Mouse (Mus musculus) stomach, embryonic 15.5 days (tissue): ENCODE data around the gene Erg. TPM values are rescaled to one million over a fixed set of nuclear protein-coding genes. Genes with fewer than 3 reads are reported as not detected.

Experiments used
- ATAC-seq: fragments of 200-750 bp; cut with Nextera tagmentation; 2 replicates; pipeline ENCODE4 v1.8.0; 2017; ENCODE audit warnings: low read depth, moderate number of reproducible peaks, moderate TSS enrichment; ENCODE audit not compliant: insufficient read depth, low FRiP score
- H3K27ac ChIP-seq: fragments of 300-500 bp; sonication (generic); 2 replicates; pipeline ENCODE4 v1.5.1; 2015; ENCODE audit warnings: mild to moderate bottlenecking, inconsistent platforms
- H3K27me3 ChIP-seq: fragments of 300-500 bp; sonication (generic); replicated peaks from 2 replicates; pipeline ENCODE4 v1.6.1; 2015; ENCODE audit warnings: inconsistent platforms
- H3K36me3 ChIP-seq: fragments of 300-500 bp; sonication (generic); 2 replicates; pipeline ENCODE4 v1.6.1; 2015; ENCODE audit warnings: inconsistent platforms
- H3K4me1 ChIP-seq: fragments of 300-500 bp; sonication (generic); 2 replicates; pipeline ENCODE4 v1.6.1; 2015; ENCODE audit warnings: inconsistent platforms
- H3K4me2 ChIP-seq: fragments of 300-500 bp; sonication (generic); 2 replicates; pipeline ENCODE4 v1.6.1; 2015; ENCODE audit warnings: mild to moderate bottlenecking, inconsistent platforms
- H3K4me3 ChIP-seq: fragments of 300-500 bp; sonication (generic); replicated peaks from 2 replicates; pipeline ENCODE4 v1.5.1; 2015; ENCODE audit warnings: inconsistent platforms
- H3K9ac ChIP-seq: fragments of 300-500 bp; sonication (generic); 2 replicates; pipeline ENCODE4 v1.6.1; 2015; ENCODE audit warnings: inconsistent platforms
- H3K9me3 ChIP-seq: fragments of 300-500 bp; sonication (generic); 2 replicates; pipeline ENCODE4 v1.6.1; 2016; ENCODE audit warnings: inconsistent platforms
- WGBS: fragments of 180-500 bp; shearing (Covaris S2); methylation state at CpG from one replicate; pipeline ENCODE4 v1.1.7; 2015; 5-methylcytosine and 5-hydroxymethylcytosine counted together
- polyA plus RNA-seq: library from polyadenylated mRNA; unstranded; fragments of >200 nt; fragmentation: Nextera tagmentation; extraction: Ambion mirVana; gene quantifications from 2 replicates; pipeline ENCODE4 v1.2.1, GENCODE M21; 2015

Gene Erg
- polyA plus RNA-seq, 1 experiment from 2014 or later, result 6.0 TPM

DNA sequence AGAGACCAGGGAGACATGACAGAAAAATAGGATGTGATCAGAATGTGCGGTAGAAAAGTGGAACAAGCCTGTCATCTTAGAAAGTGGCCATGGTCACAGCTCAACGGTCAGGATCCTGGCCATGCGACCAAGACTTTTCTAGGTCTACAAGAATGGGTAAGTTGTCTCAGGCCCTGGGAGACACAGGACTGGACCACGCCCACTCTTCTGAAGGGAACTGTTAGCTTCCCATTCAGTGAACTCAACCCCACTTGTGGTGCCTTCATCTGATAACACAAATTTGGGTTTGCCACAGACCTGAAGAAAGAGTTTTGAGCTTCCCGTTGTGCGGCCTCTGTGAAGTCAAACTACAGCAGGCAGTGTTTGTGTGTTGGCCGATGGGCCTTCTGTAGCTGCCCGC is 152.0 kb downstream of the Erg start:
- no peaks in the 10 kb centered on the region for H3K9me3 ChIP-seq
- H3K9ac ChIP-seq, result no peak overlapping the region
- H3K27ac ChIP-seq, result no peak overlapping the region
- H3K4me1 ChIP-seq, result 0 out of 2 replicates have a peak, but pooled peaks cover 2% of the 10 kb centered on the region
- no peaks in the 10 kb centered on the region for H3K36me3 ChIP-seq
- no peaks in the 10 kb centered on the region for H3K27me3 ChIP-seq
- WGBS, result 91% methylated on average over 8 of the region's 8 CpGs
- no peak for ATAC-seq
- H3K4me2 ChIP-seq, result no peak overlapping the region
- H3K4me3 ChIP-seq, result no peak overlapping the region

GRCm38 (mm10) chr16:95432540-95432971 is 153.8 kb downstream of the Erg start:
- no peaks in the 10 kb centered on the region for H3K9me3 ChIP-seq
- H3K4me2 ChIP-seq, result no peak overlapping the region
- no peaks in the 10 kb centered on the region for H3K27me3 ChIP-seq
- no peaks in the 10 kb centered on the region for H3K4me1 ChIP-seq
- no peaks in the 10 kb centered on the region for H3K36me3 ChIP-seq
- no peak overlapping the region for H3K27ac ChIP-seq
- H3K9ac ChIP-seq, result no peak overlapping the region
- ATAC-seq, result no peak
- no peak overlapping the region for H3K4me3 ChIP-seq
- 59% methylated on average over 2 of the region's 2 CpGs for WGBS

DNA sequence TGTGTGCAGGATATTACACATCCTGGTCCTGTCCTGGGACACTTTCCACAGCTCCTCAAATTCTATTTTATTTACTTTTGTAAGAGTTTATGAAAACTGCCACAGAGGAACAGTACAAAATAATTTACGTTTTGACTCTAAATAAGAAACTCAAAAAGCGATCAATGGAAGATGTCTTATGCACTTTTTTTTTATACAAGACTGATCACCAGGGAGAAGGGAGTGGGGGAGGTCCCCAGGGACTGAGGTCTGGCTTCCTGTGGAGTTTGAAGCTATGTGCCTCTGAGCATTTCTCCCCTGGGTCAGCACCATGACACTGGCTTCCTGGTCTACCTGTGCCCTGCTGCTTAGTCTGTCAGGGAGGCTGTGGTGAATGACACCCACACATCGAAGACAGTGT is 156.5 kb downstream of the Erg start:
- 79% methylated on average over 3 of the region's 3 CpGs for WGBS
- Histone ChIP-seq H3K4me1 (no peaks in the 10 kb centered on the region), H3K9me3 (no peaks in the 10 kb centered on the region), H3K27ac (no peak overlapping the region), H3K9ac (no peak overlapping the region), H3K4me3 (no peak overlapping the region), H3K36me3 (no peaks in the 10 kb centered on the region), H3K27me3 (no peaks in the 10 kb centered on the region), H3K4me2 (no peak overlapping the region)
- no peak for ATAC-seq

DNA sequence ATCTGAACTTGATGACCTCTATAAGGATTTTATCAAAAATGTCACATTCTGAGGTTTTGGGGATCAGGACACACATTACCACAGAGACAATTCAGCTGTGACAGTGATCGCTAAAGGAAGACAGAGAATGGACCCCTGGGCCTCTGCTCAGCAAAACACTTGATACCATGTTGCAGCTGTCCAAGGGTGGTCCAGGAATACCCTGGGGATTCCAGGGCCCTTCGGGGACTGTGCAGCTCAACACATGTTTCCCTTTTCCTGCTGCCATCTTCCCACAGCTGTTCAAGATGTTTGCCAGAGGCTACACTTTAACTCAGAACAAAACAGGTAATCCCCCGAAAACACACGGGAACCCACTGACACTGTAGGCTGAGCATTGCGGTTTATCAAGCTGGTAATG is 158.2 kb downstream of the Erg start:
- Histone ChIP-seq H3K4me2 (no peak overlapping the region), H3K4me3 (no peak overlapping the region), H3K36me3 (no peaks in the 10 kb centered on the region), H3K9ac (no peak overlapping the region), H3K27me3 (no peaks in the 10 kb centered on the region), H3K9me3 (no peaks in the 10 kb centered on the region), H3K4me1 (no peaks in the 10 kb centered on the region), H3K27ac (no peak overlapping the region)
- ATAC-seq, result no peak
- 78% methylated on average over 5 of the region's 5 CpGs for WGBS

GRCm38 (mm10) chr16:95427512-95427911 is 158.9 kb downstream of the Erg start:
- Histone ChIP-seq H3K4me2 (no peak overlapping the region), H3K36me3 (no peaks in the 10 kb centered on the region), H3K4me1 (no peaks in the 10 kb centered on the region), H3K27ac (no peak overlapping the region), H3K27me3 (no peaks in the 10 kb centered on the region), H3K9me3 (no peaks in the 10 kb centered on the region), H3K4me3 (no peak overlapping the region), H3K9ac (no peak overlapping the region)
- 79% methylated on average over 10 of the region's 10 CpGs for WGBS
- ATAC-seq, result no peak

DNA sequence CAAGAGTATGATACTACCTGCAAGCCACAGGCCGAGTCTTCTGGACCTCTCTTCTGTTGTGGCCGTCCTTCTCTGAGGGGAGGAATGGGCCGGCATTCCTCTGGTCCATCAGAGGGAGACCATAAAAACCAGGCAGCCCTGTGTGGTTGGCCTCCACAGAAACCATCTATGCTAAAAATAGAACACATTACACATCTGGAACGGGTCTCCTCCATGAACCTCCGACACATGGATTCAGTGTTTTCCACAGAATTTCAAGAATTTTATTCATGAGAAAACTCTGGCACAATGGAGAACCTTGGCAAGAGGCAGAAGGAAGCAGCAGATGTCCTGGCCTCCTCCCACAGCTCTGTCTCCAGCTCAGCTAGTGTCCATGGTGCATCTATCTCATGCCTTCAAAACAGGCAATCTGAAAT is 163.7 kb downstream of the Erg start:
- Histone ChIP-seq H3K27ac (no peak overlapping the region), H3K36me3 (no peaks in the 10 kb centered on the region), H3K9me3 (no peaks in the 10 kb centered on the region), H3K4me2 (no peak overlapping the region), H3K4me3 (no peak overlapping the region), H3K4me1 (no peaks in the 10 kb centered on the region), H3K9ac (no peak overlapping the region), H3K27me3 (no peaks in the 10 kb centered on the region)
- 40% methylated on average over 5 of the region's 5 CpGs for WGBS
- ATAC-seq, result no peak

- WGBS, result 74% methylated on average over 7 of the region's 7 CpGs
- Histone ChIP-seq H3K27me3 (no peaks in the 10 kb centered on the region), H3K36me3 (no peaks in the 10 kb centered on the region), H3K27ac (no peak overlapping the region), H3K9ac (no peak overlapping the region), H3K4me1 (no peaks in the 10 kb centered on the region), H3K9me3 (no peaks in the 10 kb centered on the region), H3K4me3 (no peak overlapping the region), H3K4me2 (no peak overlapping the region)
- ATAC-seq, result no peak
Observed at GRCm38 (mm10) chr16:95421235-95421886, 165.0 kb downstream of the Erg start.

- Histone ChIP-seq H3K27me3 (no peaks in the 10 kb centered on the region), H3K4me1 (no peaks in the 10 kb centered on the region), H3K36me3 (no peaks in the 10 kb centered on the region), H3K4me3 (no peak overlapping the region), H3K9ac (no peak overlapping the region), H3K9me3 (no peaks in the 10 kb centered on the region), H3K27ac (no peak overlapping the region), H3K4me2 (no peak overlapping the region)
- WGBS, result 90% methylated on average over 4 of the region's 4 CpGs
- no peak for ATAC-seq
Observed at GRCm38 (mm10) chr16:95415921-95416320, 170.5 kb downstream of the Erg start.

GRCm38 (mm10) chr16:95415372-95415771 is 171.0 kb downstream of the Erg start:
- Histone ChIP-seq H3K9ac (no peak overlapping the region), H3K9me3 (no peaks in the 10 kb centered on the region), H3K36me3 (no peaks in the 10 kb centered on the region), H3K4me3 (no peak overlapping the region), H3K27ac (no peak overlapping the region), H3K4me2 (no peak overlapping the region), H3K4me1 (no peaks in the 10 kb centered on the region), H3K27me3 (no peaks in the 10 kb centered on the region)
- WGBS, result 57% methylated on average over 9 of the region's 9 CpGs
- no peak for ATAC-seq

DNA sequence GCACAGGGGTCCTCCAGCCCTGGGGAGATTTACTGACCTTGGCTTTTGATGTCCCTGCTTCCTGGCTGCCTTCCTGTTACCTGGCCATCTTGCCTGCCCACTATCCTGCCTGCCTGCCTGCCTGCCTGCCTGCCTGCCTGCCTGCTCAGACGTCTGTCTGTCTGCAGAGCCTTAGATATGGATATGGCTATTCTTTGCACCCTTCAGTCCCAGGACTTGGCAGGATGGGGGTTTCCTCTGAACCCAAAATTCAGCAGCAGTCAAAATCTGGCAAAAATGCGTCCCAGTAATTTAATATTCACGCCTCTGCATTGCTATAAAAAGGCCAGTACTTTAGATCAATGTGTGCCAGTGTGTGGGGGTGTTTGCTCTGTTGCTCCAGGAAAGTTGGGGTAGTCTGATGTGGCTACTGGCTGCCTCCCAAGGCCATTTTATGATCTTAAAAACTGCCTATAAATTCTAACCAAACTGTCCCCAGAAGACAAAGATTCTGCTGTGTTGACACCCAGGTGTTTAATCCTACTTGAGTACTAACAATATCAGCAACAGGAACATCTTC is 172.9 kb downstream of the Erg start:
- Histone ChIP-seq H3K36me3 (no peaks in the 10 kb centered on the region), H3K9me3 (no peaks in the 10 kb centered on the region), H3K27ac (no peak overlapping the region), H3K4me3 (no peak overlapping the region), H3K4me2 (no peak overlapping the region), H3K9ac (no peak overlapping the region), H3K4me1 (no peaks in the 10 kb centered on the region), H3K27me3 (no peaks in the 10 kb centered on the region)
- no peak for ATAC-seq
- WGBS, result 73% methylated on average over 3 of the region's 3 CpGs

DNA sequence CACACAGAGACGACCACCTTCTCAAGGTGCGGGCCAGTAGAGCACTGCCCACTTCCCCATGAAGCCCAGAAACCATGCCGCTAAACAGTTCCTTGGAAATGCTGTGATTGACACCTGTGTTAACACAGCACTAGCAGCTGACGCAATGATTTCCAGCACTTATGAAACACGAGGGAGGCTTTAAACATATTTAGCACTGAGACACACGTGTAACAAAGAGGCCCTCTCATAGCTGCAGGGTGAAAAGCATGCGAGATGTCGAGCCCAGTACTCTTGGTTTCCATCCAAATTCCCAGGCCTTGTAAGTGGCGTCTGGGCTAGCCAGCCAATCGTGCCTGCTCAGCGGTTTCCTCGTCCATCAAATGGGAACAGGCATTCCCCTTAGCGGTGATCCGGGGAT is 178.3 kb downstream of the Erg start:
- Histone ChIP-seq H3K27me3 (no peaks in the 10 kb centered on the region), H3K4me2 (no peak overlapping the region), H3K4me1 (peaks cover 6% of the 10 kb centered on the region; the same call in 1 of the 2 replicates), H3K9me3 (no peaks in the 10 kb centered on the region), H3K9ac (no peak overlapping the region), H3K4me3 (no peak overlapping the region), H3K36me3 (no peaks in the 10 kb centered on the region), H3K27ac (0 out of 2 replicates have a peak overlapping the region, but pooled peaks have one; percentile 26)
- 33% methylated on average over 14 of the region's 14 CpGs for WGBS
- ATAC-seq, result no peak

GRCm38 (mm10) chr16:95405496-95405895 is 180.9 kb downstream of the Erg start:
- no peaks in the 10 kb centered on the region for H3K27me3 ChIP-seq
- no peak overlapping the region for H3K9ac ChIP-seq
- 79% methylated on average over 3 of the region's 3 CpGs for WGBS
- no peaks in the 10 kb centered on the region for H3K9me3 ChIP-seq
- peaks cover 6% of the 10 kb centered on the region; the same call in 1 of the 2 replicates for H3K4me1 ChIP-seq
- no peak for ATAC-seq
- H3K36me3 ChIP-seq, result no peaks in the 10 kb centered on the region
- H3K27ac ChIP-seq, result no peak overlapping the region
- H3K4me3 ChIP-seq, result no peak overlapping the region
- no peak overlapping the region for H3K4me2 ChIP-seq
